Mouse (Mus musculus) gastrocnemius, postnatal 25 days (tissue): ENCODE data around the gene Ubxn10. TPM values are rescaled to one million over a fixed set of nuclear protein-coding genes. Genes with fewer than 3 reads are reported as not detected.

Source experiments
- total RNA-seq, 2 experiments: library from RNA; stranded (reverse); gene quantifications; 1 replicate in 1 of 2; 2 replicates in 1 of 2; pipeline ENCODE4 v1.2.3; 2021

Gene Ubxn10
- total RNA-seq, 2 experiments from 2014 or later, result 0.08 TPM; not detected in 1

Other genes starting within 250 kb of the Ubxn10 start
- not detected for gene Vwa5b1, start 101.3 kb downstream of the Ubxn10 start, total RNA-seq
- not detected for gene Pla2g2c, start 12.4 kb downstream of the Ubxn10 start, total RNA-seq
- not detected for gene Pla2g2f, start 20.5 kb upstream of the Ubxn10 start, total RNA-seq
- under 1 TPM in 1 of 2 experiments, not detected in 1; 0.29 TPM for gene Pla2g2d, start 38.6 kb upstream of the Ubxn10 start, total RNA-seq
- under 1 TPM; 0.75 to 0.79 TPM for gene Pla2g5, start 126.3 kb upstream of the Ubxn10 start, total RNA-seq
- gene Gm13030, start 136.8 kb upstream of the Ubxn10 start, total RNA-seq, result not detected
- under 1 TPM in 1 of 2 experiments, not detected in 1; 0.32 TPM for gene Pla2g2e, start 140.8 kb upstream of the Ubxn10 start, total RNA-seq
- gene Otud3, start 176.8 kb upstream of the Ubxn10 start, total RNA-seq, result 10 to 100 TPM; 11.4 to 13.8 TPM
- gene Rnf186, start 229.9 kb upstream of the Ubxn10 start, total RNA-seq, result not detected
- gene Tmco4, start 235.7 kb upstream of the Ubxn10 start, total RNA-seq, result 1 to 10 TPM; 4.7 TPM